Mouse (Mus musculus) bone marrow, adult 2 months (tissue): Measurements from ENCODE around the gene Gabpb2.

Source experiments
- CTCF ChIP-seq: fragments of 200-500 bp; IDR thresholded peaks from 2 replicates; pipeline ENCODE4 v1.5.1; 2011; ENCODE audit warnings: low read length, control low read depth; ENCODE audit not compliant: control insufficient read depth, insufficient read depth
- POLR2A ChIP-seq: fragments of 200-500 bp; IDR thresholded peaks from 2 replicates; pipeline ENCODE4 v1.6.1; 2011; ENCODE audit warnings: low read depth, mild to moderate bottlenecking, control low read depth, low read length, borderline replicate concordance; ENCODE audit not compliant: control insufficient read depth

DNA sequence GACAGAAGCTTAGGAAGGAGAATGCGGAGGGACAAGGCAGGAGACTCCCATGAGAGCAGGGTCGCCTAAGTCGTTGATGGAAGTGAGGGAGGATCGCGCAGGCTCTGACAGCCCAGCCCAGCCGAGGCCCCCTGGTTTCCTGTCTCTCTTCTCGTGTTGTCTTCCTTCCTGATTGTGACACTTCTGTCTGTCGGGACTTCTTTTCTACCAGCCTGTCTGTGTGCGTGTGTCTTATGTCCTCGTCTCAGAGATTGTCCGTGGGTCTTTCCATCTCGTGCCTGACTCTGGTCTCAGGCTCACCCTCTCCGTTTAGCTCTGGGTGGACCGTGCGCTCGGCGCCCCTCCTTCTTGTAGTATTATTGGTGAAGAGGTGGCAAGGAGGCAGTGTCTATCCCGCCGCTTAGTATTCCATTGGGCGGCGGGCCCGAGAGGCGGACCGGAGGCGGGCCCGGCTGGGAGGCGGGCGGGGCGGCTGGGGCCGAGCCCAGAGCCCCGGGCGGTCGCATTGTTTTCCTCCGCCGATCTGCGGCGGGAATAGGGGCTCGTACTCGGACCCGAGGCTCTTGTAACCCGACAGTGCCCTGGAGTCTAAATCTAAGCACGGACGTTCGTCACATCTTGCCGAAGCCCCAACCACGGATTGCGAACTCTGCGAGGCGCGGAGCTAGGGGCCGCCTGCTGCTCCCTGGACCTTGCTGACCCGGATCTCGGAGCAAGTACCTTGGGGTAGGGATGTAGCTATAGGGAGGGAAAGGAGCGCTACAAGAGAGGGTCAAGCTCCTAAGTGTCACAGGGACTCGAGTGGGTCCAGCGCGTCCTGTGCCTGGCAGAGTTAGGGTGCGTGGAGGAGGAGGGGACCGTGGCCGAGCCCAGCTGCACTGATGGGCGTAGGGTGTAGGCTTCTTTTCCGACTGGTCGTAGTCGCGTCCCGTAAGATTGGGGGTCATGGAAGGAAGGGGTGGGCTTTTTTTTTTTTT, 57.4 kb downstream of the Gabpb2 start, which contains the start of gene Sema6c:
- TF ChIP-seq CTCF (no peak), POLR2A (no peak)
